Mouse (Mus musculus): ENCODE data around the gene Tap2. TPM values are rescaled to one million over a fixed set of nuclear protein-coding genes. Genes with fewer than 3 reads are reported as not detected.

Gene Tap2
- polyA plus RNA-seq, 1 experiment, result 0.83 TPM

GRCm38 (mm10) chr17:34177179-34177578, 26.1 kb upstream of the Tap2 start:
- Histone ChIP-seq H3K9me3 (ENCODE audit: control insufficient read depth, low read length) (peaks cover 18% of the 10 kb centered on the region), H3K4me1 (ENCODE audit: control insufficient read depth) (no peaks in the 10 kb centered on the region), H3K4me3 (replicated peaks) (no peak overlapping the region), H3K36me3 (ENCODE audit: control insufficient read depth) (no peaks in the 10 kb centered on the region), H3K27me3 (ENCODE audit: control insufficient read depth) (peaks cover 3% of the 10 kb centered on the region)
- no peak for TF ChIP-seq GATA1 (IDR thresholded peaks at IDR 0.05; ENCODE audit: low read length)
- TF ChIP-seq TAL1 (IDR thresholded peaks at IDR 0.05; ENCODE audit: low read length), result no peak

DNA sequence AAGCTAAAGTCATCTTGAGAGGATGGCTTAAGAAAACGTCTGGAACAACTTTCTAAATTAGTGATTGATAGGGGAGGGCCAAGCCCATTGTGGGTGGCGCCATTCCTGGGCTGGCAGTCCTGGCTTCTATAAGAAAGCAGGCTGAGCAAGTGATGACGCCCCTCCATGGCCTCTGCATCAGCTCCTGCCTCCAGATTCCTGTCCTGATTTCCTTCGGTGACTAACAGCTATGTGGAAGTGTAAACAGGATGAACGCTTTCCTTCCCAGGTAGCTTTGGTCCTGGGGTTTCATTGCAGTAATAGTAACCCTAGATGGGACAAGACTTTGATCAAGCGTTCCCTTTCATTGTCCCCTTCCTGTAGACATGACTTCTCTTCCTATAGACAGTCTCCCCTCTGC, 24.3 kb upstream of the Tap2 start:
- Histone ChIP-seq H3K9me3 (ENCODE audit: control insufficient read depth, low read length) (peaks cover 12% of the 10 kb centered on the region), H3K27me3 (ENCODE audit: control insufficient read depth) (peaks cover 7% of the 10 kb centered on the region), H3K4me1 (ENCODE audit: control insufficient read depth) (peaks cover 3% of the 10 kb centered on the region; the same call in 1 of the 2 replicates), H3K4me3 (replicated peaks) (no peak overlapping the region), H3K36me3 (ENCODE audit: control insufficient read depth) (no peaks in the 10 kb centered on the region)
- no peak for TF ChIP-seq TAL1 (IDR thresholded peaks at IDR 0.05; ENCODE audit: low read length)
- TF ChIP-seq GATA1 (IDR thresholded peaks at IDR 0.05; ENCODE audit: low read length), result no peak

DNA sequence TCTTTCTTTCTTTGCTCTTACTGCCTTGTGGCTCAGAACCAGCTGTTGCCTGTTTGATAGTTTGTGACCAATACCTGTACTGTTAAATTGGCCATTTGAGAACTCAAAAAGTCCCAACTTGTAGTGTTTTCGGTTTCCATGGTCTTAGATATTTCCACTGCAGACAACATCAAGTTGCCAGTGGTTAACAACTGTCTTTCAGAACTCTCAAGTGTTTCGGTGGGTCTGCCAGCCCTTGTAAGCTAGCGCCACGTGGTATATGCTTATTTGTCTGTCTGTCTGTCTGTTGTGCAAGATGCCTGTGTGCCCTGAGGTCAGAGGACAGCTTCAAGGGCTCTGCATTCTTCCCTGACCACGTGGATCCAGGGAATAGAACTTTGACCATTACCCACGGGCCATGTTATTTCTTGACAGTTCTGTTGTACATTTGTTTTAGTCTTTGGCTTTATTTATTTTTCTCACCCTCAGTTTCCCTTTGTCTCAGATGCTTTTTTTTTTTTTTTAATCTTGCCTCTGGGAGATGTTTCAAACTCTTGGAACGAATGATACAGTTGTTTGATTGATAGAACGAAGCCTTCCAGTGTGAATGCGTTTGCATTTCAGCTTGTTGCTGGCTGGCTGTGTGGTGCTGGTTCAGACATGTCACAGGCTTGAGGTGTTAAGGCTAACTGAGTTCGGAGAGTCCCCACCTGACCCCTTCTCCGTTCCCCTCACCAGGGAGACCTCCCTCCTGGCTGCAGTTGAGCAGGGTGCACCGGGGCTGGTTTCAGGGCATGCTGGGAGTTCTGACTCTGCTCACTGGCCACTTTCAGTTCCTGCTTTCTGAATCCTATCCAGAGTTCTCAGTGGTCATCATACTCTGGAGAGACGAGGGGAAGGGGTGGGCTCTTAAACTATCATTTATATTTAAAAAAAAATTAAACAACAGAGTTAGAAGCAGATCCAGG, 23.1 kb upstream of the Tap2 start:
- H3K36me3 ChIP-seq (ENCODE audit: control insufficient read depth), result no peaks in the 10 kb centered on the region
- H3K9me3 ChIP-seq (ENCODE audit: control insufficient read depth, low read length), result peaks cover 12% of the 10 kb centered on the region
- no peak overlapping the region for H3K4me3 ChIP-seq (replicated peaks)
- H3K4me1 ChIP-seq (ENCODE audit: control insufficient read depth), result peaks cover 3% of the 10 kb centered on the region; the same call in 1 of the 2 replicates
- TF ChIP-seq TAL1 (IDR thresholded peaks at IDR 0.05; ENCODE audit: low read length), result no peak
- no peak for TF ChIP-seq GATA1 (IDR thresholded peaks at IDR 0.05; ENCODE audit: low read length)
- peaks cover 11% of the 10 kb centered on the region for H3K27me3 ChIP-seq (ENCODE audit: control insufficient read depth)

GRCm38 (mm10) chr17:34183564-34184219, 19.6 kb upstream of the Tap2 start:
- Histone ChIP-seq H3K36me3 (ENCODE audit: control insufficient read depth) (no peaks in the 10 kb centered on the region), H3K4me1 (ENCODE audit: control insufficient read depth) (peaks cover 23% of the 10 kb centered on the region), H3K9me3 (ENCODE audit: control insufficient read depth, low read length) (no peaks in the 10 kb centered on the region), H3K4me3 (replicated peaks) (no peak overlapping the region), H3K27me3 (ENCODE audit: control insufficient read depth) (peaks cover 39% of the 10 kb centered on the region)
- TF ChIP-seq GATA1 (IDR thresholded peaks at IDR 0.05; ENCODE audit: low read length) (no peak), TAL1 (IDR thresholded peaks at IDR 0.05; ENCODE audit: low read length) (no peak)

GRCm38 (mm10) chr17:34185526-34185925, 17.8 kb upstream of the Tap2 start:
- Histone ChIP-seq H3K9me3 (ENCODE audit: control insufficient read depth, low read length) (no peaks in the 10 kb centered on the region), H3K27me3 (ENCODE audit: control insufficient read depth) (peaks cover 51% of the 10 kb centered on the region), H3K36me3 (ENCODE audit: control insufficient read depth) (no peaks in the 10 kb centered on the region), H3K4me1 (ENCODE audit: control insufficient read depth) (peaks cover 23% of the 10 kb centered on the region), H3K4me3 (replicated peaks) (no peak overlapping the region)
- TF ChIP-seq TAL1 (IDR thresholded peaks at IDR 0.05; ENCODE audit: low read length) (no peak), GATA1 (IDR thresholded peaks at IDR 0.05; ENCODE audit: low read length) (no peak)

- Histone ChIP-seq H3K9me3 (ENCODE audit: control insufficient read depth, low read length) (no peaks in the 10 kb centered on the region), H3K27me3 (ENCODE audit: control insufficient read depth) (peaks cover 58% of the 10 kb centered on the region), H3K4me1 (ENCODE audit: control insufficient read depth) (peaks cover 23% of the 10 kb centered on the region), H3K4me3 (replicated peaks) (peak overlapping the region; percentile 80), H3K36me3 (ENCODE audit: control insufficient read depth) (no peaks in the 10 kb centered on the region)
- no peak for TF ChIP-seq TAL1 (IDR thresholded peaks at IDR 0.05; ENCODE audit: low read length)
- no peak for TF ChIP-seq GATA1 (IDR thresholded peaks at IDR 0.05; ENCODE audit: low read length)
Observed at GRCm38 (mm10) chr17:34186885-34187260, 16.5 kb upstream of the Tap2 start.

- Histone ChIP-seq H3K27me3 (ENCODE audit: control insufficient read depth) (peaks cover 63% of the 10 kb centered on the region), H3K4me1 (ENCODE audit: control insufficient read depth) (peaks cover 23% of the 10 kb centered on the region), H3K9me3 (ENCODE audit: control insufficient read depth, low read length) (no peaks in the 10 kb centered on the region), H3K4me3 (replicated peaks) (peak within 1 kb of the TSS; percentile 80), H3K36me3 (ENCODE audit: control insufficient read depth) (no peaks in the 10 kb centered on the region)
- TF ChIP-seq TAL1 (IDR thresholded peaks at IDR 0.05; ENCODE audit: low read length) (no peak), GATA1 (IDR thresholded peaks at IDR 0.05; ENCODE audit: low read length) (no peak)
Observed at GRCm38 (mm10) chr17:34187261-34187916, 15.9 kb upstream of the Tap2 start, which contains the start of the genes Tap1 and Psmb9. Gene Tap1, plus strand, starts transcription at chr17:34187553. Gene Psmb9, minus strand, starts transcription at chr17:34187764.

- Histone ChIP-seq H3K4me1 (ENCODE audit: control insufficient read depth) (peaks cover 23% of the 10 kb centered on the region), H3K4me3 (replicated peaks) (peak overlapping the region; percentile 80), H3K36me3 (ENCODE audit: control insufficient read depth) (no peaks in the 10 kb centered on the region), H3K27me3 (ENCODE audit: control insufficient read depth) (peaks cover 68% of the 10 kb centered on the region), H3K9me3 (ENCODE audit: control insufficient read depth, low read length) (no peaks in the 10 kb centered on the region)
- TF ChIP-seq GATA1 (IDR thresholded peaks at IDR 0.05; ENCODE audit: low read length), result no peak
- no peak for TF ChIP-seq TAL1 (IDR thresholded peaks at IDR 0.05; ENCODE audit: low read length)
Observed at GRCm38 (mm10) chr17:34188010-34188409, 15.3 kb upstream of the Tap2 start.

All from erythroblast, embryonic 14.5 days (primary cell).